Mouse (Mus musculus) limb, embryonic 13.5 days (tissue): Measurements from ENCODE around the gene Xpnpep1. TPM values are rescaled to one million over a fixed set of nuclear protein-coding genes. Genes with fewer than 3 reads are reported as not detected.

Source experiments
- ATAC-seq: fragments of 200-750 bp; cut with Nextera tagmentation; 2 replicates; pipeline ENCODE4 v1.8.0; 2017; ENCODE audit warnings: low read depth, moderate number of reproducible peaks, moderate TSS enrichment; ENCODE audit not compliant: low FRiP score
- H3K27ac ChIP-seq: fragments of 300-500 bp; sonication (generic); 2 replicates; pipeline ENCODE4 v1.5.1; 2015; ENCODE audit warnings: inconsistent platforms, mild to moderate bottlenecking, moderate library complexity
- H3K27me3 ChIP-seq: fragments of 300-500 bp; sonication (generic); 2 replicates; pipeline ENCODE4 v1.6.1; 2015; ENCODE audit warnings: mild to moderate bottlenecking, inconsistent platforms
- H3K36me3 ChIP-seq: fragments of 300-500 bp; sonication (generic); 2 replicates; pipeline ENCODE4 v1.6.1; 2015; ENCODE audit warnings: inconsistent platforms, mild to moderate bottlenecking, moderate library complexity
- H3K4me1 ChIP-seq: fragments of 300-500 bp; sonication (generic); 2 replicates; pipeline ENCODE4 v1.6.1; 2015; ENCODE audit warnings: inconsistent platforms
- H3K4me2 ChIP-seq: fragments of 300-500 bp; sonication (generic); replicated peaks from 2 replicates; pipeline ENCODE4 v1.6.1; 2015; ENCODE audit warnings: inconsistent platforms, mild to moderate bottlenecking, moderate library complexity
- H3K4me3 ChIP-seq: fragments of 300-500 bp; sonication (generic); 2 replicates; pipeline ENCODE4 v1.5.1; 2015; ENCODE audit warnings: moderate library complexity, mild to moderate bottlenecking, inconsistent platforms
- H3K9ac ChIP-seq: fragments of 300-500 bp; sonication (generic); 2 replicates; pipeline ENCODE4 v1.6.1; 2015; ENCODE audit warnings: mild to moderate bottlenecking, inconsistent platforms
- H3K9me3 ChIP-seq: fragments of 300-500 bp; sonication (generic); 2 replicates; pipeline ENCODE4 v1.6.1; 2016; ENCODE audit warnings: inconsistent platforms
- WGBS: fragments of 180-500 bp; shearing (Covaris S2); methylation state at CpG from one replicate; pipeline ENCODE4 v1.1.7; 2015; 5-methylcytosine and 5-hydroxymethylcytosine counted together
- polyA plus RNA-seq: library from polyadenylated mRNA; unstranded; fragments of >200 nt; fragmentation: Nextera tagmentation; extraction: Ambion mirVana; gene quantifications from 2 replicates; pipeline ENCODE4 v1.2.1, GENCODE M21; 2015

Gene Xpnpep1
- 153 and 163 TPM in 2 replicates for polyA plus RNA-seq

DNA sequence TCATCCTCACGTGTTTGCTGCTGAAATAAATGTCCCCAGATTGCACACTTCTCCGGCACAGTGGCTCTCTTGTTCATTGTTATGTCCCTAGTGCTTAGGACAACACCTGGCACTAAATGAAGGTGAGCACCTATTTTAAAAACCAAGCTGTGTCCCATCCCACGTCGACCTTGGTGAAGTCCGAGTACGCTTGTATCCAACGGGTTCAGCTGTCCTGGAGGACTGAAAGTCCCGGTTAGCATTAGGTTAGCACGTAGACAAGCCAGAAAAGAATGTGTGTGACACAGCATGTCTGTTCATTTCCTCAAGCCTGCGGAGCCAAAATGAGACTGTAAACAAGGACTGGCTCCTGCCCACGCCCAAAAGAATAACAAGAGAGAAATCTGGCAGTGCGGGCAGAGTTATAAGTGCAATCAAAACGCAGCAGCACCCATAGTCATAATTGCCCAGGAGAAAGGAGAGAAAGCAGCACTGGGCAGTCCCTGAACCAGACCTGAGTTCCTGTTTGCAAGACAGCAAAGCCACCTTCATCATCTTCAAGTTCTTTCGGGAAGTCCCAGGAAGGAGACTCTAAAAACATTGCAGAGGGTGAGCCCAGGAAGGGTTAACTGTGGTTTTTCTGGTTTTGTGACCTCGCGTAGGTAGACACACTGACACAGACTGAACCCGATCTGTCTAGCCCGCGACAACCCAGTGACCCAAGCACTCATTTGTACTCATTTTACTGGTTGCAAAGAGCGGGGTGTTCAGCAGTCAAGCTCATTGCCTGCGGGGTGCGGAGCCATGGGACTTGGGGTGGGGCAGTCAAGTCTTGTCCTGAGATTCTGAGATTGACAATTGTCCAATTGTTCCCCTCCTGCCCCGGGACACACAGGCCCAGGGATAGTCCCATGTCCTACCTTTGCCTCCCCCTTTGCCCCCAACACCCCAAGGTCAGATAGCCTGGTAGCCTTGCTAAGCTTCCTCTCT lies at the start of gene Xpnpep1:
TSS of gene Xpnpep1 (minus strand) at position 51 of the 969 bp plus-strand sequence.
- ATAC-seq, result no peak
- Histone ChIP-seq H3K36me3 (no peaks in the 10 kb centered on the region), H3K4me1 (peaks cover 16% of the 10 kb centered on the region), H3K27ac (peak within 1 kb of the TSS; percentile 67; the same call in 1 of the 2 replicates), H3K9ac (peak within 1 kb of the TSS; percentile 48), H3K9me3 (no peaks in the 10 kb centered on the region), H3K4me3 (peak within 1 kb of the TSS; percentile 95), H3K27me3 (no peaks in the 10 kb centered on the region), H3K4me2 (peak within 1 kb of the TSS; percentile 85)
- 82% methylated on average over 23 of the region's 23 CpGs for WGBS

DNA sequence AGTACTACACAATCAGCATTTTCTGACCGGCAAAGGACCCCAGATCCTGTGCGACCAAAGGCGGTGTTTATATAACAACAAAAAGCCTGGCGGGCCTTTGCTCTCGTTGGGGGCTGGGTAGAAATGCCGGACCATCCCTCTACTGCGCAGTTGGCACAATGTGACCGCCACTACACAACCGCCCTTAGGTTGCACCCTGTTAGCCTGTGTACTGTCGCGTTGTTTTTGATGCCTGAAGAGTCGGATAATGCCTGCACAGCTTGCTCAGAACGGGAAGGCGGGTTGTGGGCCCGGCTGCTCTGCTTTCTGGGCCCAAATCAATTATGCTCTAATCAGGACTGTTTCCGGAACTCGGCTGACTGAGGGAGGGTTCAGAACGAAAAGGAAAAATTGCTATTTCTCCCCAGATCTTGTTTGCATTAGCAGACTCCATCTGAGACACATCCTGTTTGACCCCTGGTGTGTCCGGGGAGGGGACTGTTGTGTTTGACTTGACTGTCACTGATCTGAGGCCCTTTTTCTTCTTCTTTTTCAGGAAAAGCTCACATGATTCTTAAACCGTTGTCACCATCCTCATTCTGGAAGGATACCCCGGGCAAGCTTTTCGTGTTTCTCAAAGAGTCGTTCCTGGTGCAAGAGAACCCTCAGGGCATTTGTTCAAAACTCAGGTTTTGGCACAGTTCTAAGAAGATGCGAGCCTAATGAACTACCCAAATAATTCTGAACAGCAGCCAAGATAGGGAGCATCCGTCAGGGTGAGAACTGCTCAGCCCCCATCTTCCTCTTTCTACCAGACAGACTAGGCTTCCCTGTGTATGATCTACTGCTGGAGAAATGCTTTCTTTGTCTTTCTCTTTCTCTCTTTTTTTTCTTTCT lies 47.5 kb upstream of the Xpnpep1 start:
- Histone ChIP-seq H3K9ac (no peak overlapping the region), H3K4me2 (peak overlapping the region; percentile 31; the same call in 1 of the 2 replicates), H3K36me3 (no peaks in the 10 kb centered on the region), H3K27ac (peak overlapping the region; percentile 22; the same call in 1 of the 2 replicates), H3K4me3 (no peak overlapping the region), H3K4me1 (peaks cover 30% of the 10 kb centered on the region), H3K27me3 (no peaks in the 10 kb centered on the region), H3K9me3 (no peaks in the 10 kb centered on the region)
- no peak for ATAC-seq
- WGBS, result 35% methylated on average over 25 of the region's 25 CpGs

DNA sequence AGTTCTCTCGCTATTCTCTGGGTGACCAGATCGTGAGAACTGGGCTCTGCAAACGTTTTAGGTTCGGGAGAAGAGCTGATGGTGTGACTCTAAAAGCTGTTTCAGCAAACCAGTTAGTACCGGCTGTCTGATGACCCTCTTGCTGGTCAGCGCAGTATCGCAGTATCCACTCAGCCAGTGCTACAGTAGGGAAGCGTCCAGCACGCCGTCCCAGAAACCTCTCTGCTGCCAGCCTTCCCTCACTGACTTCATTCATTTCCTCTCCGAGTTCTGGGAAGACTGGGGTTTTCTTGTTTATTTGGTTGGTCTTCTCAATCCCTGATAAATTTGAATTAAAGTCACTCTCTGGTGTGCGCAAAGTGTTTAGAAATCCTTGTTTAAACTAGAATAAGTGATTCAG lies 46.8 kb upstream of the Xpnpep1 start:
- no peak overlapping the region for H3K4me3 ChIP-seq
- peaks cover 37% of the 10 kb centered on the region for H3K4me1 ChIP-seq
- H3K9me3 ChIP-seq, result no peaks in the 10 kb centered on the region
- H3K27ac ChIP-seq, result no peak overlapping the region; the same call in 1 of the 2 replicates
- 67% methylated on average over 12 of the region's 12 CpGs for WGBS
- H3K9ac ChIP-seq, result no peak overlapping the region
- no peaks in the 10 kb centered on the region for H3K36me3 ChIP-seq
- H3K27me3 ChIP-seq, result no peaks in the 10 kb centered on the region
- H3K4me2 ChIP-seq, result peak overlapping the region; percentile 31; the same call in 1 of the 2 replicates
- ATAC-seq, result no peak

DNA sequence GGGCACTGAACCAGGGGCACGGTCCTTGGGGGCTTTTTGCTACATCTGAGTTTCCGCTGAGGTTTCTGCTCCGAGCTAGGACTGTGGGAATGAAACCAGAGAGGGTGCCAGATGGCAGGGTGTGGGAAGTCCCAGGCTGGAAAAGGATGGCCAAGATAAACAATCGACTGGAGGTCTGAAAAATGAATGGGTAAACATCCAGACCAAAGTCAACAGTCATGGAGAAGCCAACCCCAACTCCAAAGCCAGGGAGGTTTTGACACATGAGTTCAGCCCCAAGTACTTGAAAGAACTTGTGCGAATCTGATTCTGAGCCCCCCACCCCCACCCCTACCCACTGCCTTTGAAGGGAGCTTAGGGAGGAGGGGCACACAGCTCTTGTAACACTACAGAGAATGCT lies 44.7 kb upstream of the Xpnpep1 start:
- Histone ChIP-seq H3K9ac (no peak overlapping the region), H3K4me2 (no peak overlapping the region), H3K36me3 (no peaks in the 10 kb centered on the region), H3K9me3 (no peaks in the 10 kb centered on the region), H3K27me3 (no peaks in the 10 kb centered on the region), H3K27ac (no peak overlapping the region), H3K4me1 (peaks cover 58% of the 10 kb centered on the region), H3K4me3 (no peak overlapping the region)
- WGBS, result 37% methylated on average over 5 of the region's 5 CpGs
- peak; percentile 52; the same call in 1 of the 2 replicates for ATAC-seq

DNA sequence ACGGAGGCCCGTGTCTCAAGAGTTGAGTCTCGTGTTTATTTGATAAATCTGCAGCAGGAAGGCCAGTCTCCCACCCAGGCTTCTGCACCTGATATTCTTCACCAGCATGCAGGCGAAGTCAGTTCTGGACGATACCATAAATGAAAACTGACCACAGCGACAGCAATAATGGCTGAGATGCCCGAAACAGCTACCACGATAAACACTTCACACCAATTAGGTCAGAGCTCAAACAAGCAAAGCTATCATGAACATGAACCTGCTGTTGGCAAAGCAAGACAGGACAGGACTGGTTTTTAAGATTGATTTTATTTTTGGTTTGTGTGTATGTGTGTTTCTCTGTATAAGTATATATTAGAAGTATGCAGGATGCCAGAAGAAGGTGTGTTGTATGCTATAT lies 42.8 kb upstream of the Xpnpep1 start:
- no peaks in the 10 kb centered on the region for H3K36me3 ChIP-seq
- H3K4me2 ChIP-seq, result no peak overlapping the region
- WGBS, result 87% methylated on average over 8 of the region's 8 CpGs
- no peak overlapping the region for H3K4me3 ChIP-seq
- H3K9me3 ChIP-seq, result no peaks in the 10 kb centered on the region
- no peaks in the 10 kb centered on the region for H3K27me3 ChIP-seq
- H3K4me1 ChIP-seq, result peaks cover 70% of the 10 kb centered on the region
- no peak overlapping the region for H3K9ac ChIP-seq
- H3K27ac ChIP-seq, result no peak overlapping the region
- no peak for ATAC-seq

DNA sequence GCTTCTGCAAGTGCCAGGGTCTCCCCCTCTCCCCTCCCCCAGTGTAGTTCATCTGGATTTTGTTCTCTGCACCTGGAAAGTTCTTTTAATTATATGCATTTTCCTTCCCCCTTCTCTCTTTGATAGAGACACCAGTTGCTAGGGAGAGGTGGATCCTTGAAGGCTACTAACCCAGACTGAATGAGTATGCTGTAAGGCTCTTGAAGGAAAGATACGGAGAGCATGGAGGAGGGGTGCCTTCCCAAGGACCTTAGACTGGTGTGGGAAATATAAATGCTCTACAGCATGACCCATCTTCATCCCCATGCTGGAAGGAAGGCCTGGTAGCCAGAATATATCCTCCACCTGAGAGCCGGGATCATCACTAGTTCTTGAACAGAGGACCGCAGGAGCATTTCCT lies 41.3 kb upstream of the Xpnpep1 start:
- H3K4me2 ChIP-seq, result peak overlapping the region; percentile 26
- no peak overlapping the region for H3K4me3 ChIP-seq
- no peaks in the 10 kb centered on the region for H3K27me3 ChIP-seq
- H3K9me3 ChIP-seq, result no peaks in the 10 kb centered on the region
- H3K27ac ChIP-seq, result peak overlapping the region; percentile 83
- ATAC-seq, result peak; percentile 15; the same call in 1 of the 2 replicates
- no peak overlapping the region; the same call in 1 of the 2 replicates for H3K9ac ChIP-seq
- 31% methylated on average over 3 of the region's 3 CpGs for WGBS
- H3K4me1 ChIP-seq, result peaks cover 70% of the 10 kb centered on the region
- no peaks in the 10 kb centered on the region for H3K36me3 ChIP-seq

DNA sequence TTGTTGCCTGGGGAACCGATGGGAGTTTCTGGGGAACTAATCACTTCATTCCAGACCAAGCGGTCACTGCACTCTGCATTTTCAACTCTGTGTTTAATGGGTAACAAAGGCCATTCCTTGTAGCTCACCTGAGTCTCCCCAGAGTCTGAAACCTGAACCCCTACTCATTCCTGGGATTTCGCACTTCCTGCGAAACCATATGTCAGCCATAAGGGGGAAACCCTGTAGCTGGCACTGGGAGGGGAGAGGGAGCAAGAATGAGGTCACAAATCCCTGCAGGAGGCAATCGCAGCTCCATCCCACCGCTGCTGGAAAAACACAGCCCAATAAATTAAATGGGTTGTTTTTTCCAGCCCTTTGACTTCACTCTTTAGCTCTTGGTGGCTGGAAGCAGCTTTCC lies 40.9 kb upstream of the Xpnpep1 start:
- Histone ChIP-seq H3K9ac (no peak overlapping the region; the same call in 1 of the 2 replicates), H3K27ac (peak overlapping the region; percentile 83), H3K4me1 (peaks cover 74% of the 10 kb centered on the region), H3K36me3 (no peaks in the 10 kb centered on the region), H3K4me2 (peak overlapping the region; percentile 26), H3K9me3 (no peaks in the 10 kb centered on the region), H3K4me3 (no peak overlapping the region), H3K27me3 (no peaks in the 10 kb centered on the region)
- 4% methylated on average over 6 of the region's 6 CpGs for WGBS
- peak; percentile 84 for ATAC-seq

DNA sequence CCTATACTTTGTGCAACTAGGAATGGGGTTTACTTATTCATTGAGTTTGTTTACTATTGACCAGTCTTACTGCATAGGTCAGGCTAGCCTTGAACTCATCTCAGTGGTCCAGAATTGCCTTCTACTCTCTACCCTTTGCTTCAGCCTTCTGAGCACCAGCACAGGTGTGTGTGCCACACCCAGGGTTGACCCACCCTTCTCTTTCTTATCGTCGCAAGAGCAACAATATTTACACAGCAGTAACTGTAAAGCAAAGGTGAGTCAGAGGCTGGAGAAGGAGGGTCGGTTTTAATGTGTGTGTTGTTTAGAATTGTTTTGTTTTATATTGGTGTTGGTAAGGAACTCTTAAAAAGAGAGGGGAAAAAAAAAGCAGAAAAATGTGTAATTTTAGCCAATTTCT lies 40.5 kb upstream of the Xpnpep1 start:
- no peak overlapping the region for H3K4me3 ChIP-seq
- H3K27ac ChIP-seq, result peak overlapping the region; percentile 83; the same call in 1 of the 2 replicates
- H3K27me3 ChIP-seq, result no peaks in the 10 kb centered on the region
- no peak overlapping the region for H3K9ac ChIP-seq
- peaks cover 77% of the 10 kb centered on the region for H3K4me1 ChIP-seq
- no peak for ATAC-seq
- H3K9me3 ChIP-seq, result no peaks in the 10 kb centered on the region
- peak overlapping the region; percentile 26; the same call in 1 of the 2 replicates for H3K4me2 ChIP-seq
- no peaks in the 10 kb centered on the region for H3K36me3 ChIP-seq
- WGBS, result 13% methylated on average over 3 of the region's 3 CpGs

DNA sequence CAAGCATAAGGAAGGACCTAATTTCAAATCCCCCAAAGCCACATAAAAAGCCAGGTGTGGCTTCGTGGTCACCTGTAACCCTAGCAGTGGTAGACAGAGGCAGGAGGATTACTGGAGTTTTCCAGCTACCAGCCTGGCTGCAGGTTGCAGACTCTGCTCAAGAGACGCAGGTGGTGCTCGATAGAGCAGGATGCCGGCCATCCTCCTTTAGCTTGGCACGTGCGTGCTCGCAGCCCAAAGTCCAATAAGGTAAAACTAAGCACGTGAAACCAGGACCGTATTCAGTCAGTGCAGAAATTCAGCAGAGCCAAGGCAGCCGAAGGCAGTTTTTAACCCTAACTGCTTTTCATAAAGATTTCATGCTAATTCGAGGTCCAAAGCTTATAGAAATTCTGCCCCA lies 40.0 kb upstream of the Xpnpep1 start:
- no peaks in the 10 kb centered on the region for H3K36me3 ChIP-seq
- peak overlapping the region; percentile 83; the same call in 1 of the 2 replicates for H3K27ac ChIP-seq
- no peaks in the 10 kb centered on the region for H3K27me3 ChIP-seq
- H3K4me3 ChIP-seq, result no peak overlapping the region
- H3K4me1 ChIP-seq, result peaks cover 77% of the 10 kb centered on the region
- H3K4me2 ChIP-seq, result no peak overlapping the region
- H3K9ac ChIP-seq, result no peak overlapping the region
- H3K9me3 ChIP-seq, result no peaks in the 10 kb centered on the region
- WGBS, result 48% methylated on average over 11 of the region's 11 CpGs
- ATAC-seq, result no peak

DNA sequence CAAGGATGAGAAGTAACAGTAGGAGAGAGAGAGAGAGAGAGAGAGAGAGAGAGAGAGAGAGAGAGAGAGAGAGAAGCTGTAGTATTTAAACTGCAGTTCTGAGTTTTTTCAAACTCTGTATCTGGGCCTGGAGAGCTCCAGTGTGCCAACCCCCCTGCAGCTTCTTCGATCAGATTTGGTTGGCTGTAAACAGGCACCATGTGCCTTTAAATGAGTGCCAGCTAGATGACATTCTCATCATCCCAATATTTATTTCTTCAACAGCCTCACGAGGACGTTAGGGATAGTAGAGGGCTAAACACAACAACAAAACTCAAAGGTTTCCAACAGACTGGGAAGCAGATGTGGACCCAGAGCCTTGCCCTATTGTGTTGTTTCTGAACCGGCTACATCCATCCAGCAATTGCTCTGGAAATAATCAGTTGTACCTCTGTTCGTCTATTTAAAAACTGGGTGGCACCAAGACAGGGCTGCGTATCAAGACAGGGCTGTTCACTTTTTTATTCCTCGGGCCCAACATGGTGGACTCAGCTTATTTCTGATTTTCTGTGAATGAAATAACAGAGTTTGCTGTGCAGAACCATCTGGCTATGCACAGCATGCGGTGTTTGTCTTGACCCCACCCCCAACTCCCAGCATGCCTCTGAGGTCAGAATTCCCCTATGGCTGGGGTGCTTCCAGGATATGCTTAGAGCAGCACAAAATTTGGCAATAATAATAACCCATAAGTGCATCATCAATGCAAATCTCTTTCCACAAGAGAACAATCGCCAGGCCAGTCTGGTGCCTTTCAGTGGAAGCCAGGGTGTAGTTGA lies 38.5 kb upstream of the Xpnpep1 start:
- H3K9ac ChIP-seq, result no peak overlapping the region
- peaks cover 78% of the 10 kb centered on the region for H3K4me1 ChIP-seq
- WGBS, result 69% methylated on average over 9 of the region's 9 CpGs
- H3K4me3 ChIP-seq, result no peak overlapping the region
- no peak overlapping the region for H3K27ac ChIP-seq
- no peak for ATAC-seq
- 0 out of 2 replicates have a peak, but pooled peaks cover 1% of the 10 kb centered on the region for H3K9me3 ChIP-seq
- H3K27me3 ChIP-seq, result no peaks in the 10 kb centered on the region
- no peak overlapping the region for H3K4me2 ChIP-seq
- no peaks in the 10 kb centered on the region for H3K36me3 ChIP-seq

DNA sequence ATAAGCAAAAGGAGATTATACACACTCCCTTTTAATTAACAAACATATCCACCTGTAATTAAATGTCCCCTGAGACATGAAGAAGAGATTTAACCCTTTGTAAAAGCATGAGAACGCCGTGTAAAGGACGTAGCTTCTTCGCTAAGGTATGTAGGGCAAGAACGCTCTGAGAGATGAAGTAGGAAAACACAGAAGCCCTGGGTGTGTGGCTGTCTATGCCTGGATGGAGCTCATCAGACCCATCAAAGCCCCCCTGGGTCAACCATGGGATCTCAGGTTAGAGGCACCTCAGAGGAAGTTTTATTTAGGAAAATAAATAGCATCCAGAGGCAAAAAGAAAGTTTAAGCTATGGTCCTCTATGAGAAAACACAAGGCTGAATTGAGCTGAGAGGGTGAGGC lies 37.3 kb upstream of the Xpnpep1 start:
- Histone ChIP-seq H3K4me1 (peaks cover 81% of the 10 kb centered on the region), H3K9ac (no peak overlapping the region)
- no peak for ATAC-seq

More for the DNA sequence above, 37.3 kb upstream of the Xpnpep1 start:
- no peak overlapping the region for H3K4me2 ChIP-seq
- no peaks in the 10 kb centered on the region for H3K27me3 ChIP-seq
- no peaks in the 10 kb centered on the region for H3K36me3 ChIP-seq
- H3K9me3 ChIP-seq, result 0 out of 2 replicates have a peak, but pooled peaks cover 3% of the 10 kb centered on the region
- H3K27ac ChIP-seq, result 0 out of 2 replicates have a peak overlapping the region, but pooled peaks have one; percentile 78
- 88% methylated on average over 5 of the region's 5 CpGs for WGBS
- H3K4me3 ChIP-seq, result no peak overlapping the region
